Mouse (Mus musculus) myocyte (in vitro differentiated cells): ENCODE results near the gene Gpr152. TPM values are rescaled to one million over a fixed set of nuclear protein-coding genes. Genes with fewer than 3 reads are reported as not detected.

Experiments
- H3K27me3 ChIP-seq: one replicate; pipeline ENCODE4 v1.6.1; 2011; ENCODE audit not compliant: control insufficient read depth, insufficient read depth, insufficient read length
- H3K36me3 ChIP-seq: one replicate; pipeline ENCODE4 v1.6.1; 2011; ENCODE audit not compliant: control insufficient read depth, insufficient read depth
- H3K4me2 ChIP-seq: one replicate; pipeline ENCODE4 v1.6.1; 2011; ENCODE audit warnings: low read depth, control low read depth
- H3K4me3 ChIP-seq: one replicate; pipeline ENCODE4 v1.5.1; 2011; ENCODE audit warnings: mild to moderate bottlenecking, control low read depth, moderate library complexity
- H3K79me2 ChIP-seq: one replicate; pipeline ENCODE4 v1.6.1; 2011; ENCODE audit not compliant: control insufficient read depth, insufficient read depth
- H3ac ChIP-seq: one replicate; pipeline ENCODE4 v1.6.1; 2011; ENCODE audit not compliant: control insufficient read depth, insufficient read length
- CEBPB ChIP-seq: IDR thresholded peaks from 2 replicates; pipeline ENCODE4 v1.6.1; 2011; ENCODE audit warnings: mild to moderate bottlenecking, moderate library complexity; ENCODE audit not compliant: poor library complexity, insufficient read depth, severe bottlenecking
- E2F4 ChIP-seq: IDR thresholded peaks from one replicate; pipeline ENCODE4 v1.6.1; 2011; ENCODE audit warnings: mild to moderate bottlenecking, control low read depth, moderate library complexity; ENCODE audit not compliant: insufficient read depth
- MAX ChIP-seq: IDR thresholded peaks from one replicate; pipeline ENCODE4 v1.6.1; 2011; ENCODE audit warnings: low read depth, mild to moderate bottlenecking, control low read depth
- MYOD1 ChIP-seq, 3 experiments: IDR thresholded peaks; one replicate each; pipeline ENCODE4 v1.6.1; 2011; ENCODE audit warnings: control low read depth in 2 of 3, low read depth in 2 of 3, mild to moderate bottlenecking in 2 of 3, moderate library complexity in 1 of 3; ENCODE audit not compliant: insufficient read length in 2 of 3, control insufficient read depth in 1 of 3
- MYOG ChIP-seq, 3 experiments: IDR thresholded peaks; one replicate each; pipeline ENCODE4 v1.6.1; 2011; ENCODE audit warnings: control low read depth in 2 of 3, low read depth in 2 of 3, mild to moderate bottlenecking in 2 of 3; ENCODE audit not compliant: insufficient read length in 2 of 3, control insufficient read depth in 1 of 3, insufficient read depth in 1 of 3
- POLR2A ChIP-seq: IDR thresholded peaks from one replicate; pipeline ENCODE4 v1.6.1; 2011; ENCODE audit warnings: low read depth, mild to moderate bottlenecking, control low read depth, moderate library complexity; ENCODE audit not compliant: insufficient read length
- POLR2AphosphoS2 ChIP-seq: IDR thresholded peaks from one replicate; pipeline ENCODE4 v1.6.1; 2011; ENCODE audit warnings: low read depth, control low read depth; ENCODE audit not compliant: insufficient read length
- REST ChIP-seq: IDR thresholded peaks from one replicate; pipeline ENCODE4 v1.6.1; 2011; ENCODE audit warnings: mild to moderate bottlenecking, control low read depth, moderate library complexity; ENCODE audit not compliant: insufficient read depth, insufficient read length
- SRF ChIP-seq: IDR thresholded peaks from one replicate; pipeline ENCODE4 v1.6.1; 2011; ENCODE audit warnings: low read depth; ENCODE audit not compliant: control insufficient read depth, insufficient read length
- TCF12 ChIP-seq: IDR thresholded peaks from one replicate; pipeline ENCODE4 v1.6.1; 2011; ENCODE audit warnings: mild to moderate bottlenecking, control low read depth; ENCODE audit not compliant: poor library complexity, insufficient read depth, severe bottlenecking
- TCF3 ChIP-seq: IDR thresholded peaks from one replicate; pipeline ENCODE4 v1.6.1; 2011; ENCODE audit warnings: low read depth, control low read depth; ENCODE audit not compliant: insufficient read length
- USF1 ChIP-seq: IDR thresholded peaks from one replicate; pipeline ENCODE4 v1.6.1; 2011; ENCODE audit warnings: low read depth, mild to moderate bottlenecking, control low read depth, moderate library complexity
- polyA plus RNA-seq: library from polyadenylated mRNA; unstranded; fragments of >200 nt; fragmentation: generic; extraction: Trizol; gene quantifications from one replicate; pipeline ENCODE4 v1.2.1, GENCODE M21; 2012; ENCODE audit warnings: missing spikeins

Gpr152 gene
- polyA plus RNA-seq, 1 experiment = not detected

DNA sequence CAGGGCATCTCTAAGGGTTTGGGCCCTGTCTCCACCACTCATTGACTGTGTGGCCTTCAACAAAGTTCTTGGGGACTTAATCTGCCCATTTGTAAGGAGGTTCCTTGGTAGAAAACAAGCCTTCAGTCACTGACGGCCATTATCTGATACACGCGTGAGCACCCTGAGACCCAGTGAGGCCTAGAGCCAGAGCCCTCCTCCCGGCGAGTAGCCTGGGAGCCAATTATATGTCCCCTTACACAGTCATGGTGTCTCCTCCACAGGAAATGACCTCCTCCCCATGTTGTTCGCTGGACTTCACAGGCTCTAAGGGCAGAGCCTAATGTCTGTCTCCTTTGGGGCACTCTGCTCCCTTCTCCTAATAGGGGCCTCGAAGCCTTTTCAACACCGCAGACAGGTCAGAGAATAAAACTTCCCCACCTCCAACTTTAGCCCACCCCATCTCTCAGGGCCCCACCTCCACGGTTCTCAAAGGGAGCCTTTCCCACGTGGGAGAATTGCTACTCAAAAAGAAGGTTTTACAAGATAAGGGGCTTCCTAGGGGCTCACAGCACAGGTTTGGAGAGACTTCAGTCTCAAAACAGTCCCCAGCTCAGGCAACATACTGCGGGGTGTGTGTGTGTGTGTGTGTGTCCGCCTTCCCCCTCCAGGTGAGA is 6.9 kb downstream of the Gpr152 start:
- Histone ChIP-seq H3K4me3 (no peak overlapping the region), H3K79me2 (peaks cover 15% of the 10 kb centered on the region), H3K36me3 (peaks cover 6% of the 10 kb centered on the region), H3ac (no peak overlapping the region), H3K4me2 (no peak overlapping the region), H3K27me3 (no peaks in the 10 kb centered on the region)
- no peak for TF ChIP-seq MYOD1 (IDR thresholded peaks at IDR 0.05; ENCODE audit: control insufficient read depth in 1 of 3, insufficient read length in 2 of 3, low read depth in 2 of 3)
- no peak for TF ChIP-seq TCF12

GRCm38 (mm10) chr19:4147022-4147405 is 7.4 kb downstream of the Gpr152 start:
- H3K4me2 ChIP-seq = no peak overlapping the region
- H3ac ChIP-seq = no peak overlapping the region
- H3K4me3 ChIP-seq = no peak overlapping the region
- H3K27me3 ChIP-seq = no peaks in the 10 kb centered on the region
- TF ChIP-seq POLR2AphosphoS2 (no peak), USF1 (no peak), MYOD1 (IDR thresholded peaks at IDR 0.05; ENCODE audit: control insufficient read depth in 1 of 3, insufficient read length in 2 of 3, low read depth in 2 of 3) (no peak), REST (no peak), POLR2A (no peak), TCF3 (no peak), MAX (no peak), MYOG (IDR thresholded peaks at IDR 0.05; ENCODE audit: control insufficient read depth in 1 of 3, insufficient read depth in 1 of 3, insufficient read length in 2 of 3, low read depth in 2 of 3) (no peak), CEBPB (no peak), TCF12 (no peak), E2F4 (no peak), SRF (no peak)
- H3K79me2 ChIP-seq = peaks cover 15% of the 10 kb centered on the region
- H3K36me3 ChIP-seq = peaks cover 6% of the 10 kb centered on the region

GRCm38 (mm10) chr19:4147782-4148490 is 8.3 kb downstream of the Gpr152 start:
- peak overlapping the region; percentile 57 for H3K4me3 ChIP-seq
- no peak for TF ChIP-seq E2F4
- no peak for TF ChIP-seq POLR2A
- TF ChIP-seq CEBPB = no peak
- TF ChIP-seq TCF3 = no peak
- peak overlapping the region; percentile 86 for H3K4me2 ChIP-seq
- H3K79me2 ChIP-seq = peaks cover 15% of the 10 kb centered on the region
- H3K27me3 ChIP-seq = no peaks in the 10 kb centered on the region
- peaks cover 6% of the 10 kb centered on the region for H3K36me3 ChIP-seq
- H3ac ChIP-seq = peak overlapping the region; percentile 23

DNA sequence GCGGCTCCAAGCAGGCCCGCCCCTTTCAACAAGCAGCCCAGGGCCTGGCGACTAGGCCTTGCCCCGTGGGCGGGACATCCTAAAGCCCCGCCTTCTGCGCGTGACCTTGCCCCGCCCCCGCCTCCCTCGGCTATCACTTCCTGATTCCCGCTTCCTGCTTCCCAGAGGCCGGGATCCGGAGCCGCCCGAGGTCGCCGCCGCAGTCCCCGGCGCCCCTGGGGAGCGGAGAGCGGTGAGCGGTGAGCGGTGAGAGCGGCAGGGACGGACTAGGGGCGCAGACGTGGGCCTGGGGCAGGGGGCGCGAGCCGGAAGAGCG is 8.9 kb downstream of the Gpr152 start, which contains the start of gene Coro1b:
Gene Coro1b, plus strand, starts transcription at position 129 of the 316 bp plus-strand sequence.
- TF ChIP-seq USF1 (peak; percentile 65), MYOD1 (IDR thresholded peaks at IDR 0.05; ENCODE audit: control insufficient read depth in 1 of 3, insufficient read length in 2 of 3, low read depth in 2 of 3) (no peak), POLR2A (peak; percentile 83)
- Histone ChIP-seq H3K79me2 (peaks cover 15% of the 10 kb centered on the region), H3ac (peak within 1 kb of the TSS; percentile 23), H3K36me3 (peaks cover 6% of the 10 kb centered on the region), H3K4me2 (peak within 1 kb of the TSS; percentile 86), H3K27me3 (no peaks in the 10 kb centered on the region), H3K4me3 (peak within 1 kb of the TSS; percentile 57)

- TF ChIP-seq SRF (no peak), CEBPB (no peak), POLR2AphosphoS2 (no peak), POLR2A (no peak), MYOG (IDR thresholded peaks at IDR 0.05; ENCODE audit: control insufficient read depth in 1 of 3, insufficient read depth in 1 of 3, insufficient read length in 2 of 3, low read depth in 2 of 3) (no peak), MAX (no peak), TCF3 (no peak), REST (no peak), USF1 (no peak), MYOD1 (IDR thresholded peaks at IDR 0.05; ENCODE audit: control insufficient read depth in 1 of 3, insufficient read length in 2 of 3, low read depth in 2 of 3) (no peak), E2F4 (no peak), TCF12 (no peak)
- Histone ChIP-seq H3K4me3 (peak overlapping the region; percentile 57), H3K4me2 (peak overlapping the region; percentile 82), H3K27me3 (no peaks in the 10 kb centered on the region), H3K79me2 (peaks cover 15% of the 10 kb centered on the region), H3ac (peak overlapping the region; percentile 23), H3K36me3 (peaks cover 7% of the 10 kb centered on the region)
Observed at GRCm38 (mm10) chr19:4148819-4149218, 9.2 kb downstream of the Gpr152 start.
